Mouse (Mus musculus): ENCODE data around the gene Asb4. TPM values are rescaled to one million over a fixed set of nuclear protein-coding genes. Genes with fewer than 3 reads are reported as not detected.

Gene Asb4
- total RNA-seq, 2 experiments from 2014 or later = 0.54 to 0.79 TPM

GRCm38 (mm10) chr6:5390298-5390697 is 7.1 kb downstream of the Asb4 start:
- no peak for DNase-seq (ENCODE audit: extremely low spot score in 1 of 2, low spot score in 1 of 2)

GRCm38 (mm10) chr6:5390952-5391351 is 7.8 kb downstream of the Asb4 start:
- DNase-seq (ENCODE audit: extremely low spot score in 1 of 2, low spot score in 1 of 2) = no peak

- DNase-seq (ENCODE audit: extremely low spot score in 1 of 2, low spot score in 1 of 2) = no peak
Observed at GRCm38 (mm10) chr6:5394971-5395370, 11.8 kb downstream of the Asb4 start.

- no peak for DNase-seq (ENCODE audit: extremely low spot score in 1 of 2, low spot score in 1 of 2)
Observed at GRCm38 (mm10) chr6:5396797-5397196, 13.6 kb downstream of the Asb4 start.

GRCm38 (mm10) chr6:5401394-5401793 is 18.2 kb downstream of the Asb4 start:
- DNase-seq (ENCODE audit: extremely low spot score in 1 of 2, low spot score in 1 of 2) = peak in 1 of 2 experiments; percentile 65

- no peak for DNase-seq (ENCODE audit: extremely low spot score in 1 of 2, low spot score in 1 of 2)
Observed at GRCm38 (mm10) chr6:5403095-5403815, 20.1 kb downstream of the Asb4 start.

- DNase-seq (ENCODE audit: extremely low spot score in 1 of 2, low spot score in 1 of 2) = no peak
Observed at GRCm38 (mm10) chr6:5404016-5404415, 20.8 kb downstream of the Asb4 start.

- peak in 1 of 2 experiments; percentile 30 for DNase-seq (ENCODE audit: extremely low spot score in 1 of 2, low spot score in 1 of 2)
Observed at GRCm38 (mm10) chr6:5408451-5409177, 25.4 kb downstream of the Asb4 start.

GRCm38 (mm10) chr6:5409676-5410075 is 26.5 kb downstream of the Asb4 start:
- DNase-seq (ENCODE audit: extremely low spot score in 1 of 2, low spot score in 1 of 2) = no peak

- peak in 1 of 2 experiments; percentile 69 for DNase-seq (ENCODE audit: extremely low spot score in 1 of 2, low spot score in 1 of 2)
Observed at GRCm38 (mm10) chr6:5410697-5411391, 27.7 kb downstream of the Asb4 start.

- no peak for DNase-seq (ENCODE audit: extremely low spot score in 1 of 2, low spot score in 1 of 2)
Observed at GRCm38 (mm10) chr6:5413282-5413681, 30.1 kb downstream of the Asb4 start.

- no peak for DNase-seq (ENCODE audit: extremely low spot score in 1 of 2, low spot score in 1 of 2)
Observed at GRCm38 (mm10) chr6:5421442-5421841, 38.3 kb downstream of the Asb4 start.

- no peak for DNase-seq (ENCODE audit: extremely low spot score in 1 of 2, low spot score in 1 of 2)
Observed at GRCm38 (mm10) chr6:5422386-5422785, 39.2 kb downstream of the Asb4 start.

- DNase-seq (ENCODE audit: extremely low spot score in 1 of 2, low spot score in 1 of 2) = no peak
Observed at GRCm38 (mm10) chr6:5423594-5423993, 40.4 kb downstream of the Asb4 start.

GRCm38 (mm10) chr6:5427033-5427432 is 43.8 kb downstream of the Asb4 start:
- no peak for DNase-seq (ENCODE audit: extremely low spot score in 1 of 2, low spot score in 1 of 2)

- no peak for DNase-seq (ENCODE audit: extremely low spot score in 1 of 2, low spot score in 1 of 2)
Observed at GRCm38 (mm10) chr6:5429562-5429961, 46.4 kb downstream of the Asb4 start.

GRCm38 (mm10) chr6:5429982-5430550 is 46.9 kb downstream of the Asb4 start:
- DNase-seq (ENCODE audit: extremely low spot score in 1 of 2, low spot score in 1 of 2) = no peak

GRCm38 (mm10) chr6:5433887-5434286 is 50.7 kb downstream of the Asb4 start:
- no peak for DNase-seq (ENCODE audit: extremely low spot score in 1 of 2, low spot score in 1 of 2)

GRCm38 (mm10) chr6:5437757-5438156 is 54.6 kb downstream of the Asb4 start:
- DNase-seq (ENCODE audit: extremely low spot score in 1 of 2, low spot score in 1 of 2) = no peak

GRCm38 (mm10) chr6:5441221-5441620 is 58.0 kb downstream of the Asb4 start:
- DNase-seq (ENCODE audit: extremely low spot score in 1 of 2, low spot score in 1 of 2) = no peak

All from layer of hippocampus, postnatal 25 days (tissue).